Mouse (Mus musculus) forebrain, postnatal 0 days (tissue): Measurements from ENCODE around the gene Fads6. TPM values are rescaled to one million over a fixed set of nuclear protein-coding genes. Genes with fewer than 3 reads are reported as not detected.

Source experiments
- ATAC-seq: fragments of 200-750 bp; cut with Nextera tagmentation; 2 replicates; pipeline ENCODE4 v1.8.0; 2017; ENCODE audit warnings: mild to moderate bottlenecking, moderate library complexity
- DNase-seq: peaks from one replicate; pipeline ENCODE4 v3.0.0-alpha.2; 2015
- H3K27ac ChIP-seq: fragments of 300-500 bp; sonication (generic); 2 replicates; pipeline ENCODE4 v1.5.1; 2014; ENCODE audit warnings: low read depth, mild to moderate bottlenecking, antibody characterized with exemption, low read length, moderate library complexity, mixed read lengths
- H3K27me3 ChIP-seq: fragments of 300-500 bp; sonication (generic); 2 replicates; pipeline ENCODE4 v1.6.1; 2014; ENCODE audit warnings: mild to moderate bottlenecking, low read length, mixed read lengths; ENCODE audit not compliant: insufficient read depth
- H3K36me3 ChIP-seq: fragments of 300-500 bp; sonication (generic); 2 replicates; pipeline ENCODE4 v1.6.1; 2014; ENCODE audit warnings: mild to moderate bottlenecking, moderate library complexity; ENCODE audit not compliant: insufficient read depth
- H3K4me1 ChIP-seq: fragments of 300-500 bp; sonication (generic); 2 replicates; pipeline ENCODE4 v1.6.1; 2014; ENCODE audit warnings: antibody characterized with exemption; ENCODE audit not compliant: insufficient read depth
- H3K4me2 ChIP-seq: fragments of 300-500 bp; sonication (generic); 2 replicates; pipeline ENCODE4 v1.6.1; 2014; ENCODE audit warnings: low read depth, mild to moderate bottlenecking, moderate library complexity
- H3K4me3 ChIP-seq: fragments of 300-500 bp; sonication (generic); 2 replicates; pipeline ENCODE4 v1.5.1; 2014; ENCODE audit warnings: low read depth, low read length, mixed read lengths
- H3K9ac ChIP-seq: fragments of 300-500 bp; sonication (generic); 2 replicates; pipeline ENCODE4 v1.6.1; 2014; ENCODE audit warnings: mild to moderate bottlenecking
- H3K9me3 ChIP-seq: fragments of 300-500 bp; sonication (generic); 2 replicates; pipeline ENCODE4 v1.6.1; 2016; ENCODE audit warnings: low read length
- CTCF ChIP-seq: sonication (generic); IDR thresholded peaks from 2 replicates; pipeline ENCODE4 v1.5.1; 2016; ENCODE audit warnings: antibody characterized with exemption, control low read depth, low read depth
- WGBS: fragments of 180-500 bp; shearing (Covaris S2); extraction: QIAGEN DNeasy Blood & Tissue Kit; methylation state at CpG from one replicate; pipeline ENCODE4 v1.1.7; 2014; 5-methylcytosine and 5-hydroxymethylcytosine counted together
- polyA plus RNA-seq: library from polyadenylated mRNA; unstranded; fragments of >200 nt; fragmentation: Nextera tagmentation; extraction: Ambion mirVana; gene quantifications from 2 replicates; pipeline ENCODE4 v1.2.1, GENCODE M21; 2015
- total RNA-seq: library from RNA; depleted of rRNA; stranded (reverse); fragments of >200 nt; gene quantifications from 2 replicates; pipeline ENCODE4 v1.2.3, GENCODE M21; 2014

Fads6 gene
- total and polyA plus RNA-seq, 2 experiments from 2014 or later = 0.48 to 6.5 TPM

GRCm38 (mm10) chr11:115301351-115301750 lies 3.9 kb upstream of the Fads6 start:
- ATAC-seq = no peak
- WGBS = 87% methylated on average over 2 of the region's 2 CpGs

DNA sequence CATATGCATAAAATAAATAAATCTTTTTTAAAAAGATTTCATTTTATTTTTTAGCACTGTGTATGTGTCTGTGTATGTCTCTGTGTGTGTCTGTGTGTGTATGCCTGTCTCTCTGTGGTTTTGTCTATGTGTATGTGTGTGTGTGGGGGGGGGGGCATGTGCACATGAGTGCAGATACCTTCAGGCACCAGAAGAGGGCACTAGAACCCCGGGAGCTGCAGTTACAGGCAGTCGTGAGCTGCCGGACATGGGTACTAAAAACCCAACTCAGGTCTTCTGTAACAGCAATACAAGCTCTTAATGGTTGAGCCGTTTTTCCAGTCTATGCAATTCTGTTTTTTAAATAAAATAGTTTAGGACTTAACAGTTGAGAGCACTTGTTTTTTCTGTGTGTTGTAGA lies 3.3 kb upstream of the Fads6 start:
- H3K9me3 ChIP-seq = no peaks in the 10 kb centered on the region
- DNase-seq = no peak
- H3K4me1 ChIP-seq = peaks cover 5% of the 10 kb centered on the region
- no peak overlapping the region for H3K4me2 ChIP-seq
- H3K27me3 ChIP-seq = no peaks in the 10 kb centered on the region
- no peaks in the 10 kb centered on the region for H3K36me3 ChIP-seq
- no peak overlapping the region for H3K9ac ChIP-seq
- H3K4me3 ChIP-seq = no peak overlapping the region
- WGBS = 77% methylated on average over 4 of the region's 4 CpGs
- ATAC-seq = no peak
- TF ChIP-seq CTCF = no peak
- no peak overlapping the region for H3K27ac ChIP-seq

More at GRCm38 (mm10) chr11:115301351-115301750, 3.9 kb upstream of the Fads6 start:
- H3K27me3 ChIP-seq = no peaks in the 10 kb centered on the region
- H3K36me3 ChIP-seq = no peaks in the 10 kb centered on the region
- peaks cover 5% of the 10 kb centered on the region for H3K4me1 ChIP-seq
- TF ChIP-seq CTCF = no peak
- no peak overlapping the region for H3K9ac ChIP-seq
- no peak overlapping the region for H3K27ac ChIP-seq
- no peak for DNase-seq
- no peak overlapping the region for H3K4me2 ChIP-seq
- no peaks in the 10 kb centered on the region for H3K9me3 ChIP-seq
- H3K4me3 ChIP-seq = no peak overlapping the region

DNA sequence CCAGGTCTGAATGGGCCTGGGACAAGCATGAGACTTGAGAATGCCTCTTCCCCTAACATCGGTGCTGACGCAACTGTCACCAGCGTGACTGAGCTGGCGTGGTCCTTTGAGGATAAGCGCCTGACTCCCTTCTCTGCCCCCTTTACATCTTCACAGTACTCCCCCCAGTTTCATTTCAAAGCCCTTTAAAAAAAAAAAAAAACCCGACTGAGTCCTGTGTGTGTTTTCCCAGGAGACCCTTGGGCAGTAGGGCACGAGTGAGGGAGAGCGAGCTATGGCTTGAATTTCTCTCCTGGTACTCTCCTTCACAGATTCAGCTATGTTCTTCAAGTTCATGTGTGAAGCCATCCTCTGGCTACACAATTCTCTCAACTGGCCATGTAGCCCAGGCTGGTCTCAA lies 697 bp upstream of the Fads6 start:
- no peak overlapping the region for H3K27ac ChIP-seq
- H3K9me3 ChIP-seq = no peaks in the 10 kb centered on the region
- H3K36me3 ChIP-seq = no peaks in the 10 kb centered on the region
- no peak overlapping the region for H3K4me3 ChIP-seq
- peaks cover 5% of the 10 kb centered on the region for H3K4me1 ChIP-seq
- 72% methylated on average over 8 of the region's 8 CpGs for WGBS
- TF ChIP-seq CTCF = no peak
- ATAC-seq (no peak), DNase-seq (no peak)
- H3K9ac ChIP-seq = no peak overlapping the region
- H3K27me3 ChIP-seq = no peaks in the 10 kb centered on the region
- H3K4me2 ChIP-seq = no peak overlapping the region

DNA sequence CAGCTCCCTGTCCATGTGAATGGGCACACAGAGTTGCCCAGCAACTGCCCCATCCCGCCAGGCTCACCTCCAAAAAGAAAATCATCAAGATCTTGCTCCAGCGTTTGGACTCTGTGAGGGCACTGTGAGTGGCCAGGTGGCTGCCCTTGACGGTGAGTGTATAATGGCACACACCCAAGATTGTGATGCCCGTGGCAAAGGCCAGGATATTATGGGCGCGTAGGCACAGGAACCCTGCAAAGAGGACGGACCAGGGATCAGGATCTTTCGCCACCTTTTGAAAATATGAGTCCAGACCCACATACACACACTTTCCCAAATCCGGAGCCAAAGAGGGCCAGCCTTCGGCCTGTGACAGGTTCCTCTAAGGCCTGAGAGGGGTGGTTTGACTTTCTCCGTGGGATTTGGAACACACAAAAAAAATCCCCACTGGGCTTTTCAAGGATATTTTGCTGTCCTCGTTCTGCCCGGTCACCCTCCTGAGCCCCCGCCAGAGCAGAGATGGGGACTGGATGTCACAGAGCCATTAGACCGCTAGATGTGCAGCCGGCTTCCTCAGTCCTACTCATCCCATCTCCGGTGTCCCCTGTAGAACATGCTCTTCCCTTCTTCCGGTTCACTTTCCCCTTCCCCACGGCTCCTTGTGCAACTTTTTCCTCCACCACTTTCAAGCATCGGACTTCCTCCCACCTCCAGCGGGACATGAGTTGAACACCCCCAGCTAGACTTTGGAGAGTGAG lies 822 bp downstream of the Fads6 start:
- H3K4me2 ChIP-seq = peak overlapping the region; percentile 63
- H3K4me3 ChIP-seq = peak overlapping the region; percentile 36
- peak overlapping the region; percentile 44 for H3K9ac ChIP-seq
- H3K27ac ChIP-seq = no peak overlapping the region
- DNase-seq (no peak), ATAC-seq (peak; percentile 23)
- WGBS = 50% methylated on average over 21 of the region's 21 CpGs
- TF ChIP-seq CTCF = no peak
- H3K9me3 ChIP-seq = no peaks in the 10 kb centered on the region
- no peaks in the 10 kb centered on the region for H3K36me3 ChIP-seq
- H3K4me1 ChIP-seq = peaks cover 5% of the 10 kb centered on the region
- no peaks in the 10 kb centered on the region for H3K27me3 ChIP-seq

DNA sequence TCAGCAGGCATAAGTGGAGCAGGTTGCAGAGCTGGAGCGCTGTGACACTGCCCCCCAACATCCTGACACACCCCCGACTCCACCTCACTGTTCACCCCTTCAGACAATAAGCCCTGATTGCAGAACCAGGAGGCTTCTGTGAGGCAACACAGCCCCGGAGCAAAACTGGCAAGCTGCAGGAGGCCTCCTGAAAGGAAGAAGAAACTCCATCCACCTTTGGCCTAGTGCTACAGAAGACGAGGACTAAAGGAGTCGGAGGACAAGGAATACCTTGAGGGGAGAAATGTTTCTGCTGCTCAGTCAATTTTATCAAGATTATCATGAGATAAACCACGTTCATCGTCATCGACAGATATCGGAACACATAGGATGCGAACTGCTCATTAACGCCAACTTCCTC lies 1.5 kb downstream of the Fads6 start:
- peaks cover 5% of the 10 kb centered on the region for H3K4me1 ChIP-seq

DNA sequence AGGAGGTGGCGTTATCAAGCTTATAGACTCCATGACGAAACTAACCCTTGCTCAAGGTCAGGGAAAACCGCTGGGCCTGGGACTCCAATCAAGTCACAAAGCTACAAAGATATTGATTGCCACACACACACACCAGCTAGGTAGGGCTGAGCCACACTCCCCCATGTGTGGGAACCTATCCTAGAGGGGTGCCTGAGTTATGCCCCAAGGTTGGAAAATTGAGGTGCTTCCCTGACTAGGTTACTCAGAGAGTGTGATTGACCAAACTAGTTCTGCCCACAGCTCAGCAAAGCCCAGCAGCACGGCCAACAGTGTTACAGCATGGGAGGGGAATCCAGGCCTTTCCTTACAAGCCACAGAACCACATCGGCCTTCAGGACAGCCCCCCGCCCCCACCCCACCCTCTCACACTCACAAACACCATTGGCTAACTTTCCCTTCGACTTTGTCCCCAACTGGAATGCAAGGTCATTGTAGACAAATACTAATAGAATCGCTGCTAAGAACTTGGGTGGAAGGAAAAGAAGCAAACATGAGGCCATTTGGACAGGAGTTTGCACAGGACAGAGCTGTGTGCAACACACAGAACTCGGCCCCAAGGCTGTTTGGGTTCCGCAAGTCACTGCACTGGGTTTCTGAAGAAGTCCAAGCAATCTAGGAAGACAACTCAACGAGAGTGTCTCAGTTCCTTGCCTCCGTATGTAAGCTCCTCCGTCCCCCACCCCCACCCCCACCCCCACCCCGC lies 4.7 kb downstream of the Fads6 start:
- ATAC-seq (no peak), DNase-seq (no peak)
- 74% methylated on average over 14 of the region's 14 CpGs for WGBS
- TF ChIP-seq CTCF = no peak
- Histone ChIP-seq H3K27ac (no peak overlapping the region), H3K36me3 (no peaks in the 10 kb centered on the region), H3K27me3 (no peaks in the 10 kb centered on the region), H3K4me1 (peaks cover 5% of the 10 kb centered on the region), H3K4me2 (no peak overlapping the region), H3K4me3 (no peak overlapping the region), H3K9ac (no peak overlapping the region), H3K9me3 (no peaks in the 10 kb centered on the region)

More for the DNA sequence above, 1.5 kb downstream of the Fads6 start:
- Histone ChIP-seq H3K27ac (no peak overlapping the region), H3K36me3 (no peaks in the 10 kb centered on the region), H3K9me3 (no peaks in the 10 kb centered on the region), H3K27me3 (no peaks in the 10 kb centered on the region), H3K4me3 (no peak overlapping the region), H3K9ac (no peak overlapping the region), H3K4me2 (no peak overlapping the region)
- WGBS = 89% methylated on average over 11 of the region's 11 CpGs
- ATAC-seq (no peak), DNase-seq (no peak)
- no peak for TF ChIP-seq CTCF

DNA sequence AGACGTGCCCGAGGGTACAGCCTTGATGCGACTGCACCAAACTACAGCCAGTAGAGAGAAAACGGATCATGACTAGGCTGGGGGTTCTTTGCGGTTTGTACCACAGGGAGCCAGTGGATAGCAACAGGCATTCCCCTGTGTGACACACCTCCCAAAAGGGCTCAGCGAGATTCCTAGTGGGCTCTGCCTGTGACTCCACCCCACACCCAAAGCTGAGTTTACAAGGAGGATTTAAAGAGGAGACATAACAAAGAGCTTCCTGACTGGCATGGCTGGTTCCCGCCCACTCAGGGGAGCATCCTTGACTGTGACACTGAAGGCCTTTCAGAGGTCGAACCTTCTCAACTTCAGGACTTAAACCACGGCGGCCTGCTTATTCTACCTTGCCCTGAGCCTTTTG lies 6.0 kb downstream of the Fads6 start:
- ATAC-seq (no peak), DNase-seq (no peak)
- Histone ChIP-seq H3K9me3 (no peaks in the 10 kb centered on the region), H3K27ac (no peak overlapping the region), H3K27me3 (no peaks in the 10 kb centered on the region), H3K4me3 (no peak overlapping the region), H3K4me2 (no peak overlapping the region), H3K4me1 (no peaks in the 10 kb centered on the region; the same call in 1 of the 2 replicates), H3K9ac (no peak overlapping the region), H3K36me3 (no peaks in the 10 kb centered on the region)
- 87% methylated on average over 10 of the region's 10 CpGs for WGBS
- no peak for TF ChIP-seq CTCF
